ENCODE assay signal across 8 mouse cellular contexts in the genomic region with DNA sequence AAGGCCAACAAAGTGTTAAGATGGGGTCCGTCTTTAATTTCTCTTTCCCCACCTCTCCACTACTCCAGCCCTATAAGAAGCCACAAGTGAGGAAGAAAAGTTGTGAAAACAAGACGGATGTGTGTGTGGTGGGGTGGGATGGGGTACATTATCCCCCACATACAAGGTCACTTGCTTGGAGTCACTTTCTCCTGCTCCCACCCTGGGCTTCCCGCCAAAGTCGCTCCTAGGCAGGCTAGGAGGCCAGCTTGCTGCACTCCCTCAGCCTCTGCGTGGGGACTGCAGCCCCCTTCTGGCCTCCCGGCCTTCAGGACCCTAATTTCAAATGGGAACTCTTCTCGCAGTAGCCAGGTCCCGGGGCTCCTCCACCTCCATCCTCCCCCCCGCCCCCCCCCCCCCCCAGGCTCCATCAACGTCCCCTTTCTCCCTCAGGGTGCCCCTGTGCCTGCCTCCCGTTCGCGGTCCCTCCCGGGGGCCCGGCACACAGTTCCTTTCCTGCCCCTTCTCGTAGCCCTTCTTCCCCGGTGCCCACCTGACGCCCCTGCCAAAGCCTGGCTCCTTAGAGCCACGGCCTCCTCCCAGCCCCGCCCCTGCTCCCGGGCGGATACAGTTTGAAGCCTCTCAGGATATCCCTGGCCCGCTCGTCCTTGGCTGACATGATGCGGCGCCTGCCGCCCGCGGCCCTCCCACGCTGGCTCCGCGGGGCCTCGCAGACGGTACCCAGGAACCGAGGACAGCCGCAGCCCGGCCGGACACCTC. TPM values are rescaled to one million over a fixed set of nuclear protein-coding genes. Genes with fewer than 3 reads are reported as not detected.
A peak's percentile ranks its signal among the peaks of the same experiment; 100 is the strongest.
DNase-seq lines count a peak whose midpoint lies in the region; ATAC-seq and TF ChIP-seq lines count a peak whose summit lies in the region.

No protein-coding gene starts in this region.

- H3K36me3 ChIP-seq in hindbrain, postnatal 0 days (ENCODE audit: insufficient read depth, low read length) = no peaks in the 10 kb centered on the region
- no peaks in the 10 kb centered on the region for H3K36me3 ChIP-seq in liver, embryonic 15.5 days (replicated peaks)
- H3K36me3 ChIP-seq in neural tube, embryonic 12.5 days = no peaks in the 10 kb centered on the region

- DNase-seq in ovary, postnatal 36 days (ENCODE audit: low spot score) = peak; percentile 31
- no peak for DNase-seq in ovary, postnatal 10 days (ENCODE audit: low spot score)
- peak; percentile 35 for DNase-seq in adrenal gland, postnatal 10 days
- DNase-seq in hindbrain, postnatal 0 days (ENCODE audit: low spot score) = peak; percentile 39
- DNase-seq in urinary bladder, adult 18-20 months (ENCODE audit: low spot score in 2 of 2) = no peak

- H3K27me3 ChIP-seq in hindbrain, postnatal 0 days (ENCODE audit: insufficient read depth, low read length) = no peaks in the 10 kb centered on the region
- no peaks in the 10 kb centered on the region for H3K27me3 ChIP-seq in liver, embryonic 15.5 days
- no peaks in the 10 kb centered on the region for H3K27me3 ChIP-seq in neural tube, embryonic 12.5 days (replicated peaks)

- TF ChIP-seq CTCF in embryonic fibroblast, embryonic 13.5 days (IDR thresholded peaks at IDR 0.05; ENCODE audit: borderline replicate concordance, insufficient read depth, low read length) = no peak
- TF ChIP-seq CTCF in hindbrain, postnatal 0 days (IDR thresholded peaks at IDR 0.05; ENCODE audit: low read depth) = no peak

- H3K4me1 ChIP-seq in embryonic fibroblast, embryonic 13.5 days (ENCODE audit: control insufficient read depth, insufficient read depth, low read length) = no peaks in the 10 kb centered on the region; the same call in 1 of the 2 replicates
- 0 out of 2 replicates have a peak, but pooled peaks cover 4% of the 10 kb centered on the region for H3K4me1 ChIP-seq in hindbrain, postnatal 0 days (ENCODE audit: insufficient read depth, low read length)
- peaks cover 36% of the 10 kb centered on the region for H3K4me1 ChIP-seq in liver, embryonic 15.5 days (replicated peaks)
- peaks cover 8% of the 10 kb centered on the region for H3K4me1 ChIP-seq in neural tube, embryonic 12.5 days

- peak overlapping the region; percentile 86 for H3K4me2 ChIP-seq in hindbrain, postnatal 0 days (ENCODE audit: low read depth, low read length)
- peak overlapping the region; percentile 89 for H3K4me2 ChIP-seq in liver, embryonic 15.5 days
- H3K4me2 ChIP-seq in neural tube, embryonic 12.5 days (replicated peaks) = peak overlapping the region; percentile 92

- no peaks in the 10 kb centered on the region for H3K9me3 ChIP-seq in hindbrain, postnatal 0 days (ENCODE audit: low read length)
- H3K9me3 ChIP-seq in liver, embryonic 15.5 days (replicated peaks) = no peaks in the 10 kb centered on the region
- H3K9me3 ChIP-seq in neural tube, embryonic 12.5 days = no peaks in the 10 kb centered on the region

- peak overlapping the region; percentile 92 for H3K9ac ChIP-seq in hindbrain, postnatal 0 days (replicated peaks; ENCODE audit: low read length)
- peak overlapping the region; percentile 94 for H3K9ac ChIP-seq in liver, embryonic 15.5 days
- peak overlapping the region; percentile 88 for H3K9ac ChIP-seq in neural tube, embryonic 12.5 days

- H3K4me3 ChIP-seq in embryonic fibroblast, embryonic 13.5 days (ENCODE audit: insufficient read depth, low read length) = peak overlapping the region; percentile 60
- peak overlapping the region; percentile 94 for H3K4me3 ChIP-seq in hindbrain, postnatal 0 days (ENCODE audit: low read length)
- peak overlapping the region; percentile 92 for H3K4me3 ChIP-seq in liver, embryonic 15.5 days (replicated peaks)
- H3K4me3 ChIP-seq in neural tube, embryonic 12.5 days = peak overlapping the region; percentile 91

- H3K27ac ChIP-seq in embryonic fibroblast, embryonic 13.5 days (ENCODE audit: insufficient read depth, low read length) = no peak overlapping the region
- peak overlapping the region; percentile 78 for H3K27ac ChIP-seq in hindbrain, postnatal 0 days
- H3K27ac ChIP-seq in liver, embryonic 15.5 days (replicated peaks) = peak overlapping the region; percentile 82
- H3K27ac ChIP-seq in neural tube, embryonic 12.5 days = no peak overlapping the region

- 2% methylated on average over 33 of the region's 38 CpGs for WGBS in hindbrain, postnatal 0 days
- 2% methylated on average over 37 of the region's 38 CpGs for WGBS in liver, embryonic 15.5 days (ENCODE audit: insufficient replicate concordance)
- 2% methylated on average over 37 of the region's 38 CpGs for WGBS in neural tube, embryonic 12.5 days

- peak; percentile 74 for ATAC-seq in hindbrain, postnatal 0 days
- peak; percentile 66 for ATAC-seq in liver, embryonic 15.5 days (ENCODE audit: insufficient read depth)
- ATAC-seq in neural tube, embryonic 12.5 days (ENCODE audit: low FRiP score, low read depth) = peak; percentile 86

- TF ChIP-seq POLR2A in embryonic fibroblast, embryonic 13.5 days (IDR thresholded peaks at IDR 0.05; ENCODE audit: low read depth, low read length) = no peak

RNA-seq across cellular contexts. Expression of gene Pde6d, which starts 0.6 kb away (rescaled TPM):
- total RNA-seq in adrenal gland, postnatal 10 days (2021) = 10 to 100 TPM; 28.8 to 32.8 TPM
- 37.0 and 39.9 TPM in 2 replicates for polyA plus RNA-seq in embryonic fibroblast, embryonic 13.5 days (2011; ENCODE audit: insufficient read length, low read depth, missing spikeins)
- 36.6 and 39.1 TPM in 2 replicates for total RNA-seq in hindbrain, postnatal 0 days (2014; rRNA removed)
- 112 and 121 TPM in 2 replicates for polyA plus RNA-seq in hindbrain, postnatal 0 days (2015; fragmentation: Nextera tagmentation; extraction: Ambion mirVana)
- polyA plus RNA-seq in liver, embryonic 15.5 days (2015; fragmentation: Nextera tagmentation; extraction: Ambion mirVana) = 24.7 and 29.0 TPM in 2 replicates
- 98.8 and 104 TPM in 2 replicates for polyA plus RNA-seq in neural tube, embryonic 12.5 days (2016; fragmentation: Nextera tagmentation; extraction: Ambion mirVana)

RNA-seq across cellular contexts. Expression of gene Cops7b, which starts 0.8 kb away (rescaled TPM):
- 10 to 100 TPM; 10.4 to 15.0 TPM for total RNA-seq in adrenal gland, postnatal 10 days (2021)
- 23.0 and 30.0 TPM in 2 replicates for polyA plus RNA-seq in embryonic fibroblast, embryonic 13.5 days (2011; ENCODE audit: insufficient read length, low read depth, missing spikeins)
- total RNA-seq in hindbrain, postnatal 0 days (2014; rRNA removed) = 33.6 and 47.0 TPM in 2 replicates
- 44.7 and 48.3 TPM in 2 replicates for polyA plus RNA-seq in hindbrain, postnatal 0 days (2015; fragmentation: Nextera tagmentation; extraction: Ambion mirVana)
- 13.1 and 13.4 TPM in 2 replicates for polyA plus RNA-seq in liver, embryonic 15.5 days (2015; fragmentation: Nextera tagmentation; extraction: Ambion mirVana)
- polyA plus RNA-seq in neural tube, embryonic 12.5 days (2016; fragmentation: Nextera tagmentation; extraction: Ambion mirVana) = 66.1 and 70.1 TPM in 2 replicates

RNA-seq across cellular contexts. Expression of gene Ptma, which starts 55.3 kb away (rescaled TPM):
- total RNA-seq in adrenal gland, postnatal 10 days (2021) = 100 to 1,000 TPM; 804 to 831 TPM
- polyA plus RNA-seq in embryonic fibroblast, embryonic 13.5 days (2011; ENCODE audit: insufficient read length, low read depth, missing spikeins) = 1,524 and 1,625 TPM in 2 replicates
- total RNA-seq in hindbrain, postnatal 0 days (2014; rRNA removed) = 619 and 723 TPM in 2 replicates
- 1,399 and 1,474 TPM in 2 replicates for polyA plus RNA-seq in hindbrain, postnatal 0 days (2015; fragmentation: Nextera tagmentation; extraction: Ambion mirVana)
- polyA plus RNA-seq in liver, embryonic 15.5 days (2015; fragmentation: Nextera tagmentation; extraction: Ambion mirVana) = 634 and 778 TPM in 2 replicates
- 2,887 and 2,907 TPM in 2 replicates for polyA plus RNA-seq in neural tube, embryonic 12.5 days (2016; fragmentation: Nextera tagmentation; extraction: Ambion mirVana)

Comparison
In these comparisons a context has a peak if more than half of its experiments do, and no peak if none do; other contexts are left out.
1. DNase-seq: peak in ovary, postnatal 36 days (single experiment), adrenal gland, postnatal 10 days (single experiment) and hindbrain, postnatal 0 days (single experiment); none in ovary, postnatal 10 days (single experiment) and urinary bladder, adult 18-20 months (0 of 2).
2. H3K27ac ChIP-seq: peak in hindbrain, postnatal 0 days (single experiment) and liver, embryonic 15.5 days (single experiment); none in embryonic fibroblast, embryonic 13.5 days (single experiment) and neural tube, embryonic 12.5 days (single experiment).
3. Peak in every context shown above with its lines, with median percentiles within 50 percentile points of each other: H3K4me3 ChIP-seq, ATAC-seq, H3K4me2 ChIP-seq and H3K9ac ChIP-seq.